Mouse (Mus musculus) heart, embryonic 12.5 days (tissue): ENCODE measurements around the gene Fam117a. TPM values are rescaled to one million over a fixed set of nuclear protein-coding genes. Genes with fewer than 3 reads are reported as not detected.

Experiments
- ATAC-seq: fragments of 200-750 bp; cut with Nextera tagmentation; 2 replicates; pipeline ENCODE4 v1.8.0; 2017; ENCODE audit warnings: moderate TSS enrichment, moderate library complexity; ENCODE audit not compliant: insufficient number of reproducible peaks, low FRiP score
- H3K27ac ChIP-seq: fragments of 300-500 bp; sonication (generic); 2 replicates; pipeline ENCODE4 v1.5.1; 2016; ENCODE audit warnings: mild to moderate bottlenecking, moderate library complexity; ENCODE audit not compliant: poor library complexity, severe bottlenecking
- H3K27me3 ChIP-seq: fragments of 300-500 bp; sonication (generic); replicated peaks from 2 replicates; pipeline ENCODE4 v1.6.1; 2016; ENCODE audit warnings: mild to moderate bottlenecking, moderate library complexity
- H3K36me3 ChIP-seq: fragments of 300-500 bp; sonication (generic); 2 replicates; pipeline ENCODE4 v1.6.1; 2016; ENCODE audit warnings: mild to moderate bottlenecking, moderate library complexity
- H3K4me1 ChIP-seq: fragments of 300-500 bp; sonication (generic); replicated peaks from 2 replicates; pipeline ENCODE4 v1.6.1; 2016; ENCODE audit warnings: mild to moderate bottlenecking
- H3K4me2 ChIP-seq: fragments of 300-500 bp; sonication (generic); 2 replicates; pipeline ENCODE4 v1.6.1; 2016; ENCODE audit warnings: mild to moderate bottlenecking, moderate library complexity
- H3K4me3 ChIP-seq: fragments of 300-500 bp; sonication (generic); 2 replicates; pipeline ENCODE4 v1.5.1; 2016; ENCODE audit warnings: mild to moderate bottlenecking
- H3K9ac ChIP-seq: fragments of 300-500 bp; sonication (generic); 2 replicates; pipeline ENCODE4 v1.6.1; 2016; ENCODE audit warnings: mild to moderate bottlenecking, moderate library complexity
- H3K9me3 ChIP-seq: fragments of 300-500 bp; sonication (generic); replicated peaks from 2 replicates; pipeline ENCODE4 v1.6.1; 2016; ENCODE audit warnings: mild to moderate bottlenecking, moderate library complexity
- WGBS: fragments of 180-500 bp; shearing (Covaris S2); methylation state at CpG from one replicate; pipeline ENCODE4 v1.1.7; 2016; 5-methylcytosine and 5-hydroxymethylcytosine counted together
- polyA plus RNA-seq: library from polyadenylated mRNA; unstranded; fragments of >200 nt; fragmentation: Nextera tagmentation; extraction: Ambion mirVana; gene quantifications from 2 replicates; pipeline ENCODE4 v1.2.1, GENCODE M21; 2016

The Fam117a gene
- polyA plus RNA-seq: 12.9 and 13.9 TPM in 2 replicates

DNA sequence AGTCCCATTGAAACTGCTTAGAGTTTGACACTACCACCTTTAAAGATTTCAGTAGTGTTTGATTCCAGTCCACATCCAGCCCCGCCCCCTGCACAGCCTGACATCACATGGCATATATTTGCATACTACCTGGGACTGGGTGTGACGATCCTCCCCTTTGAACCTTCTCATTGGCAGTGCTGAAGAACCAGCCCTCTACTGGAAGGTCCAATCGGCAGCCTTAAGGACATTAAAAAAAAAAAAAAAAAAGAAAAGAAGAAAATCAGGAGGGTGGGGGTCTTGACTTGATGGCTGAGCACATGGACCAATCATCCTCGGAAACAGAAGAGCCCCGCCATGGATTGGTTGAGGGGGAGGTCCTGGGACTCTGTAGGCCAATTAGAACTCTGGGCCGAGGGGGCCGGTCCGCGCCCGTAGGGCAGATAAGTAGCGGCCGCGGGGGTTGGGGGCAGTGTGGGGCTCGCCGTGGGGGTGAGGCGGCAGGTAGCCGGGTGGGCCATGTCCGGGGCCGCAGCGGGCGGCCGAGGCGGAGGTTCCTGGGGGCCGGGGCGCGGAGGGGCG lies at the start of gene Fam117a:
Gene Fam117a (plus strand): TSS at position 451 of the 561 bp plus-strand sequence.
- under 1% methylated on average over 16 of the region's 27 CpGs for WGBS
- peaks cover 21% of the 10 kb centered on the region for H3K4me1 ChIP-seq
- ATAC-seq: peak; percentile 96
- peak within 1 kb of the TSS; percentile 93 for H3K4me2 ChIP-seq
- no peaks in the 10 kb centered on the region for H3K9me3 ChIP-seq
- peak within 1 kb of the TSS; percentile 92 for H3K4me3 ChIP-seq
- H3K36me3 ChIP-seq: no peaks in the 10 kb centered on the region
- H3K27ac ChIP-seq: peak within 1 kb of the TSS; percentile 61
- H3K27me3 ChIP-seq: no peaks in the 10 kb centered on the region; the same call in 1 of the 2 replicates
- H3K9ac ChIP-seq: peak within 1 kb of the TSS; percentile 91

- Histone ChIP-seq H3K9ac (no peak overlapping the region), H3K27me3 (no peaks in the 10 kb centered on the region), H3K36me3 (peaks cover 85% of the 10 kb centered on the region), H3K4me1 (no peaks in the 10 kb centered on the region), H3K4me2 (no peak overlapping the region), H3K27ac (no peak overlapping the region), H3K9me3 (no peaks in the 10 kb centered on the region), H3K4me3 (no peak overlapping the region)
- no peak for ATAC-seq
- WGBS: 75% methylated on average over 4 of the region's 4 CpGs
Observed at GRCm38 (mm10) chr11:95291998-95292397, 44.8 kb upstream of the Fam117a start.

DNA sequence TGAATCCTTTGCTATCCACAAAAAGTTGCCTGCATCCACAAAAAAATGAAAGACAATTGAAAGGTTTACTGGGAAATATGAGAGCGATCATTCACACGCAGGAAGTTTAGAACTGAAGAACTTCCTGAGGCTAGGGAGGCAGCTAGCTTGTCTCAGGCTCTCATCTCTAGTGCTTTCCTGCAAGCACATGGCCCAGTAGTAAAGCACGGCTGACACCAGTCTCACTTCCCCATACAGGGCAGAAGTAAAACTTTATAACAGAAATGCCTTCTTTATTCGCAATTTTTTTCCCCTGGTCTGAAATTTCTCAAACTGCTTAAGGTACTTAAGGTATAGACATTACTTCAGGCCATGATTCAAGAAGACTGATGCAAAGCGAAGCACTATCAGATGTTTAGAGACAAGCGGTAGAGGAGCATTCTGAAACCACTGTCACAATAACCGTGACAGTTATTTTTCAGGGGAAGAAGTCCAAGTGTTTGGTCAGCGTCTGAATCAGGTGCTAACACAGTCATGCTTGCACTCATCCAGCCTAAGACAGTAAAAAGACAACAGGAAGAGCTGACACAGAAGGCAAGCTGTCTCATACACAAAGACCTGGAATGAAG lies 43.7 kb upstream of the Fam117a start:
- Histone ChIP-seq H3K9me3 (no peaks in the 10 kb centered on the region), H3K9ac (no peak overlapping the region), H3K27me3 (no peaks in the 10 kb centered on the region), H3K27ac (no peak overlapping the region), H3K4me2 (no peak overlapping the region), H3K4me3 (no peak overlapping the region), H3K36me3 (peaks cover 84% of the 10 kb centered on the region), H3K4me1 (no peaks in the 10 kb centered on the region)
- ATAC-seq: no peak
- WGBS: 85% methylated on average over 8 of the region's 8 CpGs

DNA sequence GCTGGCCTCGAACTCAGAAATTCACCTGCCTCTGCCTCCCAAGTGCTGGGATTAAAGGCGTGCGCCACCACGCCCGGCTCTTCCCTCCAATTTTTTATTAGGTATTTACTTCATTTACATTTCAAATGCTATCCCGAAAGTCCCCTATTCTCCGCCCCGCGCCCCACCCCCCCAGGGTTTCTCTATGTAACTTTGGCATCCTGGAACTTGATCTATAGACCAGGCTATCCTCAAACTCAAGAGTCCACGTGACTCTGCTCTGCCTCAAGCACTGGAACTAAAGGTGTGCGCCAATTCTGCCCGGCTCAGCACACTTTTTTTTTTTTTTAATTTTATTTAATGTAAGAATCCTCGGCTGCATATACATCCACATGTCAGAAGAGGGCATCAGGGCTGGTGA lies 41.1 kb upstream of the Fam117a start:
- no peak overlapping the region for H3K4me3 ChIP-seq
- H3K27ac ChIP-seq: no peak overlapping the region
- no peaks in the 10 kb centered on the region for H3K9me3 ChIP-seq
- no peak for ATAC-seq
- peaks cover 83% of the 10 kb centered on the region for H3K36me3 ChIP-seq
- H3K9ac ChIP-seq: no peak overlapping the region
- no peaks in the 10 kb centered on the region for H3K27me3 ChIP-seq
- 94% methylated on average over 13 of the region's 13 CpGs for WGBS
- no peaks in the 10 kb centered on the region for H3K4me1 ChIP-seq
- no peak overlapping the region for H3K4me2 ChIP-seq

GRCm38 (mm10) chr11:95298146-95298545 lies 38.7 kb upstream of the Fam117a start:
- Histone ChIP-seq H3K9ac (no peak overlapping the region), H3K36me3 (peaks cover 85% of the 10 kb centered on the region), H3K4me1 (no peaks in the 10 kb centered on the region), H3K4me2 (no peak overlapping the region), H3K27ac (no peak overlapping the region), H3K4me3 (no peak overlapping the region), H3K27me3 (no peaks in the 10 kb centered on the region), H3K9me3 (no peaks in the 10 kb centered on the region)
- WGBS: 16% methylated on average over 2 of the region's 2 CpGs
- no peak for ATAC-seq

DNA sequence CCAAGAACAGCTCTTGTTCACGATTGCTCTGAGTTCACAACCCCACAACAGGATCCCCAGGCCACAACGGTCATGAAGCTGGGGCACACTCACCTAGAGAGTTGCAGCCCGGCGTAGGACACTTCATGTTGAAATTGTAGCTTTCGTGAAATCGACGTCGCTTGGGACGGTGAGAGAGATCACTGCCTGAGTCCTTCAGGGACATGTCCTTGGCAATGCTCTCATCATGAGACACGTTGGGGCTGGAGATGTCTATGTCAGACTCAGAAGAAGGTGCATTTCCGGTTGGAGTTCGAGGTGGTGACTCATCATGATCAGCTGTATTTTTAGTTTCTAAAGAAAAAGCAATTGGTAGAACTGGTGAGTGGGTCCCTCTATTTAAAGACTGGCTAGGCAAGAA lies 36.9 kb upstream of the Fam117a start:
- Histone ChIP-seq H3K4me1 (0 out of 2 replicates have a peak, but pooled peaks cover 4% of the 10 kb centered on the region), H3K4me2 (no peak overlapping the region), H3K27me3 (no peaks in the 10 kb centered on the region), H3K9ac (no peak overlapping the region), H3K4me3 (no peak overlapping the region), H3K27ac (no peak overlapping the region), H3K9me3 (no peaks in the 10 kb centered on the region), H3K36me3 (peaks cover 84% of the 10 kb centered on the region)
- 86% methylated on average over 12 of the region's 12 CpGs for WGBS
- no peak for ATAC-seq

DNA sequence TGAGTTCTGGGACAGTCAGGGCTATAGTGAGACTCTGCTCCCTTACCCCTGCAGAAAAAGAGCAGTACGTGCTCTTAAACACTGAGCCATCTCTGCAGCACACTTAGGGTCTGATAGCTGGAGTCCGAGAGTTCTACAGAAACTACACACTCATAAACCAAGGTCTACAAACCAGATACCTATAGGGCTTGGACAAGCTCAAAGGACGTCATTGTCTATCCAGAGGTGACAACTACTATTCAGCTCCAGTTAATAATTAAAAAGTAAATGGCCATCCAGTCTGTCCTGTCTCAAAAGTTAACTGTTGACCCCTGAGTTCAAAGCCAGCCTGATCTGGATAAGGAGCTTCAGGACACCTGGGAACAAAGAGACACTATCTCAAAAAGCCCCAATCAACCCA lies 35.0 kb upstream of the Fam117a start:
- H3K9me3 ChIP-seq: no peaks in the 10 kb centered on the region
- no peak for ATAC-seq
- peaks cover 86% of the 10 kb centered on the region for H3K36me3 ChIP-seq
- no peak overlapping the region for H3K4me2 ChIP-seq
- H3K4me3 ChIP-seq: no peak overlapping the region
- 95% methylated on average over 3 of the region's 3 CpGs for WGBS
- H3K4me1 ChIP-seq: 0 out of 2 replicates have a peak, but pooled peaks cover 4% of the 10 kb centered on the region
- H3K27ac ChIP-seq: no peak overlapping the region
- no peak overlapping the region for H3K9ac ChIP-seq
- no peaks in the 10 kb centered on the region for H3K27me3 ChIP-seq

DNA sequence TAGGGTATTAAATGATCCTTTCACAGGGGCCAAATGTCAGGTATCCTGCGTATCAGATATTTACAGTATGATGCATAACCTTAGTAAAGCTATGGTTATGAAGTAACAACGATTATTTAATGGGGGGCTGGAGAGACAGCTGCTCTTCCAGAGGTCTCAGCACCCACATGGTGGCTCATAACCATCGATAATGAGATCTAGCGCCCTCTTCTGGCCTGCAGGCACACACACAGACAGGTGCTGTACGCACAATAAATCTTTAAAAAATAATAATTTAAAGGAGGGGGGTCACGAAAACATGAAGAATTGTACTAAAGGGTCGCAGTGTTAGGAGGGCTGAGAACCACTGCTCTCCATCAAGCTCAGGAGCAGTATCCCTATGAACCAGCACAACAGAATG lies 31.2 kb upstream of the Fam117a start:
- H3K4me1 ChIP-seq: peaks cover 17% of the 10 kb centered on the region

DNA sequence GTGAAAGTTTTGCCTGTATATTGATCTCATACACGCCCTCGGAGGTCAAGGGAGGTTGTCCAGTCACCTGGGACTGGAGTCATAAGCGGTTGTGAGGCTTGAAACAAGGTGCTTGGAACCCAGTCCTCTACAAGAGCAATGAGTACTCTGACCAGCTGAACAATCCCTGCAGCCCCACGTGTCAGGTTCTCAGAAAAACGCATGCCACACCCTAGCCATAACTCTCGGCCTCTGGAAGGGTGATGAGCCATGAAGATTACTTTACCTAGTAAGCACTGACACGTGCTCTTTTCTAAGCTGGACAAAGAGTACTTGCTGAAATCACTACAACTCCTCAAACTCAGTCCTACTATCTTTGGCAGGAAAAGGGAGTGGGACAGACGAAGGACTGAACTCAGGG lies 29.3 kb upstream of the Fam117a start:
- Histone ChIP-seq H3K9ac (no peak overlapping the region), H3K4me2 (no peak overlapping the region), H3K4me3 (no peak overlapping the region), H3K27ac (no peak overlapping the region), H3K9me3 (no peaks in the 10 kb centered on the region), H3K4me1 (peaks cover 25% of the 10 kb centered on the region), H3K27me3 (no peaks in the 10 kb centered on the region), H3K36me3 (peaks cover 35% of the 10 kb centered on the region)
- WGBS: 72% methylated on average over 8 of the region's 8 CpGs
- ATAC-seq: no peak

More for the DNA sequence above, 31.2 kb upstream of the Fam117a start:
- Histone ChIP-seq H3K4me3 (no peak overlapping the region), H3K9me3 (no peaks in the 10 kb centered on the region), H3K4me2 (no peak overlapping the region), H3K36me3 (peaks cover 54% of the 10 kb centered on the region), H3K27me3 (no peaks in the 10 kb centered on the region), H3K27ac (no peak overlapping the region), H3K9ac (no peak overlapping the region)
- 90% methylated on average over 7 of the region's 7 CpGs for WGBS
- no peak for ATAC-seq

DNA sequence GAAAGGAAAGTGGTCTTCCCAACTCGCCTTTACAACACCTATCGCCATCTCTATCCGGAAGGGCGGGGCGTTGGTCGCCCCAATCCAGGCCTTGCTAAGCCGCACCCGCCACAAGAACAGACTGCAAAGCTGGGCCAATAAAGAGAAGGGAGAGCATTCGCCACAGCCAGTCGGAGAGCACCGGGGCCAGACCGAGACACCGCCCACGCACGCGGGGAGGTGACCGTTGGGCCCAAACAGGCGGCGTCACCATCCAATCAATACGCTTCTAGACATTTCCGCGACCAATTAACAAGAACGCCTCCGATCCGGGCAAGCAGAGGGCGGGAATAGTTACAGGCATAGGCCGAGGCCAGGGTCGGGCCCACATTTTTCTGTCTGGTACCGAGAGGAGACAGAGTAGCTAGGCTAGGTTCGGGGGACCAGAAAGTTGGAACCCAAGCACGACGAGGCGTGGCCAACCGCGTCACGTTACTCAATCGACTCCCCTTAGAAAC lies 27.3 kb upstream of the Fam117a start:
- H3K27ac ChIP-seq: peak overlapping the region; percentile 95
- H3K36me3 ChIP-seq: peaks cover 17% of the 10 kb centered on the region
- ATAC-seq: peak; percentile 97
- H3K4me3 ChIP-seq: peak overlapping the region; percentile 88
- H3K9me3 ChIP-seq: no peaks in the 10 kb centered on the region
- H3K27me3 ChIP-seq: no peaks in the 10 kb centered on the region
- peak overlapping the region; percentile 80 for H3K4me2 ChIP-seq
- under 1% methylated on average over 37 of the region's 37 CpGs for WGBS
- H3K4me1 ChIP-seq: peaks cover 20% of the 10 kb centered on the region
- peak overlapping the region; percentile 96 for H3K9ac ChIP-seq

DNA sequence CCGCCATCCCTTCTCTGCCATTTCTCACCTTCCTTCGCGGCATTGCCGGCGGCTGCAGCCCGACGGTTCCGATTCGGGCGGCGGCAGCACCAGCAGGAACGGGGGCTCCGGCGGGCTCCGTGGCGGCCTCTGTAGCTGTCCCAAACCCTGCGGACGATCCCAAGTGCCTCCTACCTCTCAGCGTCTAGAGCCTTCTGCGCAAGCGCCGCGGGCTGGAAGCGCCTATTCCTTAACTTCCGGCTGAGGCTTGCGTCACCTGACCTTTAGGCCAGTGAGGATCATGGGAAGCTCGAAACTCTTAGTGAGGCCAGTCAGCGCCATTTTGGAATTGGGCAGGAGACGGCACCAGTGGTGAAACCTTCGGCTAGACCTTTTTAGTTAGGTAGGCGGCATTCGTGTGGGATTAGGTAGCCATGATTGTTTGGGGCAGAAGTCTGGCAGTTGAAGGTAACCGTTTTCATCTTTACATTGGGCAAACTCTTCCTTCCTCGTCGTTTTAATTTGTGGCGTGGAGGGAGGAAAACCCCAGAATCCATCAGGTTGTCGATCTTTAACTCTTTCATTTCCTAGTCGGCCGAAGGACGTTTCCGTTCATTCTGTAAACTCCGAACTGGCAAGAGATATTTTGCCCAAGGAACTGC lies 26.7 kb upstream of the Fam117a start, which contains the start of gene Kat7:
Gene Kat7 (minus strand): TSS at position 240 of the 641 bp plus-strand sequence.
- peak; percentile 94 for ATAC-seq
- peak within 1 kb of the TSS; percentile 95 for H3K27ac ChIP-seq
- H3K4me2 ChIP-seq: peak within 1 kb of the TSS; percentile 80
- H3K9ac ChIP-seq: peak within 1 kb of the TSS; percentile 96
- peak within 1 kb of the TSS; percentile 88 for H3K4me3 ChIP-seq
- H3K4me1 ChIP-seq: peaks cover 20% of the 10 kb centered on the region
- H3K9me3 ChIP-seq: no peaks in the 10 kb centered on the region
- 0% methylated on average over 42 of the region's 42 CpGs for whole genome bisulfite sequencing
- H3K27me3 ChIP-seq: no peaks in the 10 kb centered on the region
- H3K36me3 ChIP-seq: peaks cover 13% of the 10 kb centered on the region
